Mouse (Mus musculus): Measurements from ENCODE around the gene Cops2. TPM values are rescaled to one million over a fixed set of nuclear protein-coding genes. Genes with fewer than 3 reads are reported as not detected.

Gene Cops2
- polyA plus RNA-seq, 3 experiments from 2014 or later, result 80.3 to 114 (median 87.5) TPM

DNA sequence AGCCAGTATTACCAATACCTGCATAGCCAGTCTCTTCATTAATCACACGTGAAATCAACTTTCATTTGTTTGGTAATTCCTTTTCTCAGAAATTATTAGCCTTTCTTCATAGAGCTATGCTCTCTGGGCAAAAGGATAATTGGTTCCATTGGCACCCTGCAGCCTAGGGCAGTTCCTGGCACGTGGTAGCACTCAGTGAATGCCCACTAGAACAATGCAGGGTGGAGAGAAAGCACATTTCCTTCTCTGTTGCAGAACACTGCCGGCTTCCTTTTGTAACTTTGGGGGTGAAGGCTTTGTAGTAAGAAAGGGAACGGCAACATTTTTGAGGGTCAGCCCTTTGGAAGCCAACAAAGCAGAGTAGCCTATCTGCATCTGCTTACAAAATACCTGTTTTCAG, 32.7 kb downstream of the Cops2 start:
- ATAC-seq, result no peak

- no peak for ATAC-seq
Observed at GRCm38 (mm10) chr2:125820397-125820796, 38.5 kb downstream of the Cops2 start.

GRCm38 (mm10) chr2:125813972-125814595, 44.9 kb downstream of the Cops2 start:
- ATAC-seq, result no peak

DNA sequence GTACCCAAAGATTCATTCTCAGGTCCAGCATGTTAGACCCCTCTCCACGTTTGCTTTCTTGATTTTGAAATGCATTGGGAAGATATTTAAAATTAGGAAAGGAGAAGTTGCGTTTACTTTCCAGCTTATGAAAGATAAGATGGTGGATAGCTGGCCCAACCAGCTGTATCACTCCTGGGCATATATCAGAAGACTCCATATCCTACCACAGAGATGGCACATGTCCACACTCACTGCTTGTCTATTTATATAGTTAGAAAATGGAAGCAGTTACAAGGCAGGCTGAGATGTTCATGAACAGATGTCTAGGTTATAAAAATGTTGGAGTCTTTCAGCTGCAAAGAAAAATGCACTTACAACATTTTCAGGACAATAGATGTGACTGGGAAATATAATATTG, 47.6 kb downstream of the Cops2 start:
- ATAC-seq, result no peak

- no peak for ATAC-seq
Observed at GRCm38 (mm10) chr2:125809551-125809950, 49.4 kb downstream of the Cops2 start.

GRCm38 (mm10) chr2:125805826-125806225, 53.1 kb downstream of the Cops2 start:
- no peak for ATAC-seq

DNA sequence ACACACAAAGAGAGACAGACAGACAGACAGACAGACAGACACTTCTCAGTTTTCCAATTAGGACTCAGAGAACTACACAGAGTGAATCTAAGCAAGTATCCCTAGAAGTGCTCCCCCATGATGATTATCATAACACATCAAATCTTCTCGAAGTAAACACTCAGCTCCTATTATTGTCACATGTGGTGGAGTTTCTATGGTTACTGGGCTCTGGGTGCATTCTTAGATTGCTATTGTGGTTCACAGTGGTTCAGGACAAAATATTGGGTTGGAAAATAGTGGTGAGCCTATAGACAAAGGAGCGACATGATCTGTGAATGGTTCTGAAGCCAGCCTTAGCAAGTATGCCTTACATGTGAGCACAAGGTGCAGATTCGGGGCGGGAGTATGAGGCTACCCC, 57.0 kb downstream of the Cops2 start:
- ATAC-seq, result no peak

DNA sequence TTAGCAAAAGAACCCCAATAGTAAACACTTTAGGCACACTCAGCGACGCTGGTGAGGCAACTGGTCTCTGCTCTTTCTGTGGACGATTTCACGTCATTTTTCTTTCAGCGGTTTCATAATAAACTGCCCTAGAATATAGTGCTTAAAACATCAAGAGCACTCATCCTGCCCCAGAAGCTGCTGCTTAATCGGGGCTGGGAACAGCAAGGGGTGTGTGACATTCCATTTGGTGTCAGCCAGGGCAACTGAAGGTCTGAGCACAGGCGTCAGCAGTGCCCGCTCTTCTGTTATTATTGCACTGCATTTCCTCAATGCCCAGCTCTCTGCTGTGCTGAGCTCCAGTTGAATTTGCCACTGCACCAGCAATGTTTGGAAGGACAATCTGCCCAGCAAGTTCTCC, 57.9 kb downstream of the Cops2 start:
- no peak for ATAC-seq

GRCm38 (mm10) chr2:125800428-125800827, 58.5 kb downstream of the Cops2 start:
- ATAC-seq, result no peak

- peak; percentile 38 for ATAC-seq
Observed at GRCm38 (mm10) chr2:125797872-125798271, 61.1 kb downstream of the Cops2 start.

- ATAC-seq, result no peak
Observed at GRCm38 (mm10) chr2:125795118-125795517, 63.8 kb downstream of the Cops2 start.

DNA sequence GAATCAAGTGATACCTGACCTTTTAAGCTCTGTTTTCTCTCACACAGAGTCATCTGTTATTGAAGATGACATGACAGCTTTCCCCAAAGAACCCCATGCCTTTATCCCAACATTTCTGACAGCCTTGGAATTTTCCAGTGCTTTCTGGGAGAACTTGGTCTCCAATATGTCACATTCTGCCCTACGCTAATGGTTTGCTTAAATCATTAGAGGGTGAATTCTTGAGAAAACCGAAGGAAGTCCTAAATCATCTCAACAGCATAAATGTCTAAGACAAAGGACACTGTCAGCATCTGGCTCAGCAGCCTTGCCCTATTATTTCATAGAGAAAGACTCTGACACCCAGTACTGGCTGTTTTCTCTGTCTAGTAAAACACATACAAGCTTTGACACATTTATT, 64.8 kb downstream of the Cops2 start:
- no peak for ATAC-seq

GRCm38 (mm10) chr2:125792879-125793261, 66.1 kb downstream of the Cops2 start:
- ATAC-seq, result no peak

GRCm38 (mm10) chr2:125792144-125792878, 66.6 kb downstream of the Cops2 start:
- ATAC-seq, result peak; percentile 16

- peak; percentile 81 for ATAC-seq
Observed at GRCm38 (mm10) chr2:125791485-125791885, 67.5 kb downstream of the Cops2 start.

GRCm38 (mm10) chr2:125790242-125790641, 68.7 kb downstream of the Cops2 start:
- no peak for ATAC-seq

DNA sequence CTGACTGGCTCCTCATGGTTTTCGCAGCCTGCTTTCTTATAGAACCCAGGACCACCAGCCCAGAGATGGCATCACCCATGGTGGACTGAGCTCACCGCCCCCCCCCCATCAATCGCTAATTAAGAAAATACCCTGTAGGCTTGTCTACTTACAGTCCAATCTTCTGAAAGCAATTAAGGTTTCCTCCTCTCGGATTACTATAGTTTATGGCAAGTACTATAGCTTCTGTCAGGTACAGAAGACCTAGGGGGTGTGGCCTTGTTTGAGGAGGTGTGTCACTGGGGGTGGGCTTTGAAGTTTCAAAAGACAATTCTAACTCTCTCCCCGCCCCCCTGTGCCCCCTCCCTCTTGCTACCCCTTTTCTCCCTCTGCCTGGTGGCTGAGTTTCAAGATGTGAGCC, 69.7 kb downstream of the Cops2 start:
- no peak for ATAC-seq

GRCm38 (mm10) chr2:125788785-125789184, 70.2 kb downstream of the Cops2 start:
- no peak for ATAC-seq

- ATAC-seq, result peak; percentile 63
Observed at GRCm38 (mm10) chr2:125788351-125788750, 70.6 kb downstream of the Cops2 start.

DNA sequence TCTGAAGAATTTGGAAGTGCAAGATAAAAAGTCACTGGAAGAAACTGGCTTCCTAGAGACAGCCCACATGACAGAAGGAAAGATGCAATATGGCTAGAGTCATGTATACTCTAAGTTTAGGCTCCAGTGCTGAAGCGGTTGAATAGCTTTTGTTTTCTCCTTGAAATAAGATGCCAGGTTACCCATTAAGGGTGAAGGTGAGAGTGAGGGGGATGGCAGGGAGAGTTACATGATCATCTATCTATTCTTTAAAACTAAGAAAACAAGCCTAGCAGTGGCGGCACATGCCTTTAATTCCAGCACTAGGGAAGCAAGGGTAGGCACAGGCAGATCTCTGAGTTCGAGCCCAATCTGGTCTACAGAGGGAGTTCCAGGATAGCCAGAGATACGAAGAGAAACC, 73.9 kb downstream of the Cops2 start:
- ATAC-seq, result no peak

DNA sequence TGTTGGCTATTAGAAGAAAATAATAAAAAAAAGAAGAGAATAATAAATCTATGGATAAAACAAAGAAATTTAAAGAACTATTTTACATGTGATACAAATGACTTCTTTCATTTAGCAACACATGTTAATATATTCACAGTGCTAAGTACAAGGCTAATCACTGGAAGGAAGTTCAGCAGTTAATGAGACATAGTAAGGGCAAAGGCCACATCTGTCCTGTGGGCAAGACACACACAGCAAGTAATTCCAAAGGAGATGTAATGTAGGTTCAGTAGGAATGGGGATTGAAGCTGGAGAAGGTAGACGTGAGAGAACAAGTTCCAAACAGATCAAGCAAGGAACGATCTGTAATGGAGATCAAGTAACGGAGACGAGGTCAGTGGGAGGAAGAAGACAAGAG, 74.5 kb downstream of the Cops2 start:
- no peak for ATAC-seq

DNA sequence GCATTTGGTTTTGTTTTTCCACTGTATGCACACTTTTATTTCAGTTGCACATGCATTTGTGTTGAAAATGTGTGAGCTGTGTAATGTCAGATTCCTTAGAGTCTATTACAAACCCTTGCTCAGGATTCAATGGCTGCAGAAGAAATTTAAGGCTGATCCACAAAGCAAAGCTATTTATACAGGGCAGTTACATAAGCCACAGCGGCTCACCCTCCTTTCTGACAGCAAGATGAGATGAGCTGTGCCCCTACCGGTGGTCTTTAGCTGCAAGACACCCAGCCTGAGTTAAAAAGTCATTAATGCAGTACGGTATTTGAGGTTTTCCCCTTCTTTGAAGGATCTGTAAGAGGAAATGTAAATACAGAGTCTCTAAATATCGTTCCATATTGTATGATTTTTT, 75.1 kb downstream of the Cops2 start:
- no peak for ATAC-seq

- peak; percentile 88 for ATAC-seq
Observed at GRCm38 (mm10) chr2:125782719-125783109, 76.2 kb downstream of the Cops2 start, which contains the start of gene Secisbp2l. Secisbp2l (minus strand) TSS chr2:125782870.

DNA sequence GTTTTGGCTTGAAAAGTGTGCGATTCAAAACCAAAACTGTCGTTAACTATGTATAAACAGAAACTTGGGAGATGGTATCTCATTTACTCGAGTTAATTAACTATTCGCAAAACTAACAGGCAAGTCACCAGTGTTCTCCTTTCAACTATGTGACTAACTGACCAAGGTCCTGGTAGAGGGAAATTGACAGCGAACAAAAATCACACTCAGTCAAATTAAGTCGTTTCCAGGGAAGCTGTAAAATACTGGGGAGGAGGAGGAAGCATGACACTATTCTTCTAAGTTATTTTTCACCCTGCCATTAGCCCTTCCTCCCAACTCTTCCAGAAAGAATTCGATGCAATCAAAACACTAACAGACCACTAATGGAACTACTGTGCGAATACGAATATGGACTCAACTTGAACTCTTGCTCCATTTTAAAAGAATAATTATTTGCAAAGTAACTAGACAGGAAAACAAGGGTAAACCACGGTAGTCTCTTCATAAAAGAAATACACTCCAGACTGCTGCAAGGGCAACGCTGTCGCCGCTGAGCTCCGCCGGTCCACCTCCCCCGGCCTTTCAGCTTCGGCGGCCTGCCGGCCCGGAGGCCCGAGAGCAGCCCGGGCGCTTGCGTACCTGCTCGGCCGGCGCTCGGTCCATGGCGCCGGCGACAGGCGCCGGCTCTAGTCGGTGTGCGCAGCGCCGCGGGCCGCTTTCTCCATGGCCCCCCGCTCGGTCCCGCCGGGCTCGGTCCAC, 76.8 kb downstream of the Cops2 start:
- ATAC-seq, result peak; percentile 6
